In the genomic region with DNA sequence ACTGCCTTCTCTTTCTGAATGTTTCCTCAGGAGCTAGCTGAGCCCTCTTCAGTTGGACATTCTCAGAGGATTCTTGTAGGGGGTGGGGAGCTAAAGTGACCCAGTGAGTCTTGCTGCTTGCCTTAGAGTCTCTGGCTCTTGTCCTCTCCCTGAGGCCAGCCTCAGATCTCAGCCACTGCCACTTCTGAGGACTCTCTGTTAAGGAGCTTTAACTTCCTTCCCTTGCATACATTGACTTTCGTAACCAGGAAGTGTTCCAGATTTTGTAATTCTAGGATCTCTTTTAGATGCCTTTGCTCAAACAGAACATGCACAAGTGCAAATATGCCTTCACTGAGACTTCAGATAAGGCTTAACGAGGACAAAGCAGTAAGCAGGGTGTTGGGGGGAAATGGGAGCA, we compare ENCODE assay signal across 20 mouse cellular contexts. TPM values are rescaled to one million over a fixed set of nuclear protein-coding genes. Genes with fewer than 3 reads are reported as not detected.
A peak's percentile ranks its signal among the peaks of the same experiment; 100 is the strongest.
DNase-seq lines count a peak whose midpoint lies in the region; ATAC-seq and TF ChIP-seq lines count a peak whose summit lies in the region.
"Had no signal": no experiment of that assay in that cellular context is flagged by ENCODE, and none has a peak within 500 bp of the region (broad histone marks: within the 10 kb centered on the region; RNA-seq: fewer than 3 reads in every experiment).

No protein-coding gene starts in this region.

- WGBS in liver, embryonic 13.5 days (ENCODE audit: insufficient replicate concordance) = 52% methylated on average over 2 of the region's 2 CpGs
- WGBS in lung, postnatal 0 days = 25% methylated on average over 2 of the region's 2 CpGs
- 66% methylated on average over 2 of the region's 2 CpGs for WGBS in stomach, embryonic 14.5 days
- WGBS in hindbrain, embryonic 14.5 days = 87% methylated on average over 2 of the region's 2 CpGs

- TF ChIP-seq EP300 in lung, postnatal 0 days (IDR thresholded peaks at IDR 0.05) = peak; percentile 90

- no peak for ATAC-seq in liver, embryonic 13.5 days (ENCODE audit: low read depth)
- ATAC-seq in lung, postnatal 0 days = peak; percentile 93
- peak; percentile 56; the same call in 1 of the 2 replicates for ATAC-seq in stomach, embryonic 14.5 days (ENCODE audit: insufficient number of reproducible peaks, insufficient read depth, low FRiP score, low read depth)
- ATAC-seq in hindbrain, embryonic 14.5 days (ENCODE audit: low FRiP score) = no peak
- ATAC-seq: hindbrain, postnatal 0 days; midbrain, embryonic 16.5 days had no signal

- 0 out of 2 replicates have a peak overlapping the region, but pooled peaks have one; percentile 14 for H3K9ac ChIP-seq in liver, embryonic 13.5 days
- no peak overlapping the region for H3K9ac ChIP-seq in lung, postnatal 0 days (replicated peaks; ENCODE audit: low read depth)
- no peak overlapping the region for H3K9ac ChIP-seq in stomach, embryonic 14.5 days (replicated peaks; ENCODE audit: low read depth, low read length)
- H3K9ac ChIP-seq in hindbrain, embryonic 14.5 days = no peak overlapping the region
- H3K9ac ChIP-seq: limb, embryonic 13.5 days had no signal

- no peak for DNase-seq in liver, embryonic 13.5 days
- peak; percentile 91 for DNase-seq in lung, postnatal 0 days (ENCODE audit: low spot score)
- no peak for DNase-seq in hindbrain, embryonic 14.5 days (ENCODE audit: low spot score)
- no peak for DNase-seq in spleen, adult 18-20 months
- no peak for DNase-seq in right cerebral cortex, postnatal 25 days
- DNase-seq: adrenal gland, postnatal 14 days; B cell, adult 2 months; gastrocnemius, postnatal 10 days; heart, postnatal 14 days; kidney, adult 2 months; kidney, postnatal 36 days; thymus, postnatal 25 days had no signal

- no peaks in the 10 kb centered on the region for H3K27me3 ChIP-seq in liver, embryonic 13.5 days
- H3K27me3 ChIP-seq in lung, postnatal 0 days (replicated peaks; ENCODE audit: insufficient read depth, low read length) = no peaks in the 10 kb centered on the region
- H3K27me3 ChIP-seq in stomach, embryonic 14.5 days (ENCODE audit: control insufficient read depth, insufficient read depth, low read length) = no peaks in the 10 kb centered on the region
- H3K27me3 ChIP-seq in hindbrain, embryonic 14.5 days (ENCODE audit: control insufficient read depth, insufficient read depth, low read length) = no peaks in the 10 kb centered on the region
- H3K27me3 ChIP-seq: limb, embryonic 13.5 days had no signal

- H3K36me3 ChIP-seq in liver, embryonic 13.5 days = peaks cover 63% of the 10 kb centered on the region
- H3K36me3 ChIP-seq in lung, postnatal 0 days (ENCODE audit: insufficient read depth, low read length) = no peaks in the 10 kb centered on the region
- no peaks in the 10 kb centered on the region; the same call in 1 of the 2 replicates for H3K36me3 ChIP-seq in stomach, embryonic 14.5 days (ENCODE audit: control insufficient read depth, insufficient read depth, low read length)
- peaks cover 26% of the 10 kb centered on the region for H3K36me3 ChIP-seq in hindbrain, embryonic 14.5 days (replicated peaks; ENCODE audit: control insufficient read depth, insufficient read depth)
- H3K36me3 ChIP-seq: forebrain, embryonic 10.5 days; limb, embryonic 13.5 days had no signal

- no peak overlapping the region for H3K4me2 ChIP-seq in liver, embryonic 13.5 days
- H3K4me2 ChIP-seq in lung, postnatal 0 days (replicated peaks; ENCODE audit: low read depth, low read length) = no peak overlapping the region
- H3K4me2 ChIP-seq in stomach, embryonic 14.5 days (replicated peaks; ENCODE audit: low read depth, low read length) = no peak overlapping the region
- H3K4me2 ChIP-seq in hindbrain, embryonic 14.5 days (replicated peaks) = no peak overlapping the region
- H3K4me2 ChIP-seq: heart, embryonic 11.5 days; limb, embryonic 13.5 days had no signal

- peak overlapping the region; percentile 56 for H3K27ac ChIP-seq in bone marrow macrophage, adult 2 months (ENCODE audit: insufficient read depth, low read depth, low read length)
- no peak overlapping the region for H3K27ac ChIP-seq in liver, embryonic 13.5 days
- peak overlapping the region; percentile 2; the same call in 1 of the 2 replicates for H3K27ac ChIP-seq in lung, postnatal 0 days (ENCODE audit: low read length)
- no peak overlapping the region for H3K27ac ChIP-seq in stomach, embryonic 14.5 days (ENCODE audit: low read length)
- H3K27ac ChIP-seq in hindbrain, embryonic 14.5 days = no peak overlapping the region
- H3K27ac ChIP-seq: forebrain, embryonic 10.5 days; hindbrain, postnatal 0 days; limb, embryonic 13.5 days had no signal

- TF ChIP-seq CTCF in bone marrow macrophage, adult 2 months (IDR thresholded peaks at IDR 0.05; ENCODE audit: low read depth, low read length) = no peak
- no peak for TF ChIP-seq CTCF in lung, postnatal 0 days (IDR thresholded peaks at IDR 0.05)

- H3K4me1 ChIP-seq in bone marrow macrophage, adult 2 months (ENCODE audit: control insufficient read depth, insufficient read depth, low read length) = peaks cover 25% of the 10 kb centered on the region
- peaks cover 55% of the 10 kb centered on the region for H3K4me1 ChIP-seq in liver, embryonic 13.5 days (replicated peaks)
- peaks cover 17% of the 10 kb centered on the region; the same call in 1 of the 2 replicates for H3K4me1 ChIP-seq in lung, postnatal 0 days (ENCODE audit: insufficient read depth, low read depth, low read length)
- H3K4me1 ChIP-seq in stomach, embryonic 14.5 days (ENCODE audit: control insufficient read depth, insufficient read depth, low read length) = peaks cover 5% of the 10 kb centered on the region; the same call in 1 of the 2 replicates
- peaks cover 3% of the 10 kb centered on the region; the same call in 1 of the 2 replicates for H3K4me1 ChIP-seq in hindbrain, embryonic 14.5 days (replicated peaks; ENCODE audit: control insufficient read depth, insufficient read depth, low read length)
- H3K4me1 ChIP-seq: limb, embryonic 13.5 days had no signal

- no peaks in the 10 kb centered on the region for H3K9me3 ChIP-seq in liver, embryonic 13.5 days (replicated peaks)
- H3K9me3 ChIP-seq in lung, postnatal 0 days (ENCODE audit: low read length) = no peaks in the 10 kb centered on the region
- H3K9me3 ChIP-seq in stomach, embryonic 14.5 days (ENCODE audit: control insufficient read depth, low read depth, low read length) = no peaks in the 10 kb centered on the region
- no peaks in the 10 kb centered on the region for H3K9me3 ChIP-seq in hindbrain, embryonic 14.5 days (ENCODE audit: control insufficient read depth, low read length)
- H3K9me3 ChIP-seq: forebrain, embryonic 10.5 days; limb, embryonic 13.5 days had no signal

- no peak overlapping the region for H3K4me3 ChIP-seq in bone marrow macrophage, adult 2 months (ENCODE audit: insufficient read depth, low read length)
- no peak overlapping the region for H3K4me3 ChIP-seq in liver, embryonic 13.5 days (replicated peaks)
- no peak overlapping the region for H3K4me3 ChIP-seq in lung, postnatal 0 days (ENCODE audit: low read depth, low read length)
- no peak overlapping the region for H3K4me3 ChIP-seq in stomach, embryonic 14.5 days (ENCODE audit: low read depth, low read length)
- no peak overlapping the region for H3K4me3 ChIP-seq in hindbrain, embryonic 14.5 days (replicated peaks; ENCODE audit: low read length)
- H3K4me3 ChIP-seq: forebrain, embryonic 10.5 days; limb, embryonic 13.5 days had no signal

- no peak for TF ChIP-seq POLR2A in bone marrow macrophage, adult 2 months (IDR thresholded peaks at IDR 0.05; ENCODE audit: borderline replicate concordance, low read depth, low read length)

RNA-seq across cellular contexts. Expression of gene Abca3, which starts 8.2 kb away (rescaled TPM):
- 41.7 and 49.0 TPM in 2 replicates for polyA plus RNA-seq in bone marrow macrophage, adult 2 months (2012; ENCODE audit: insufficient read depth, insufficient read length, missing spikeins)
- polyA plus RNA-seq in liver, embryonic 13.5 days (2015; fragmentation: Nextera tagmentation; extraction: Ambion mirVana) = 11.4 and 14.8 TPM in 2 replicates
- 66.4 and 71.5 TPM in 2 replicates for polyA plus RNA-seq in lung, postnatal 0 days (2015; fragmentation: Nextera tagmentation; extraction: Ambion mirVana)
- polyA plus RNA-seq in stomach, embryonic 14.5 days (2014; fragmentation: Nextera tagmentation; extraction: Ambion mirVana) = 16.3 and 16.4 TPM in 2 replicates
- 32.8 and 34.8 TPM in 2 replicates for polyA plus RNA-seq in hindbrain, embryonic 14.5 days (2014; fragmentation: Nextera tagmentation; extraction: Ambion mirVana)

RNA-seq across cellular contexts. Expression of gene Abca17, which starts 9.0 kb away (rescaled TPM):
- 0.40 TPM in 1 of 2 replicates, not detected in the other for polyA plus RNA-seq in bone marrow macrophage, adult 2 months (2012; ENCODE audit: insufficient read depth, insufficient read length, missing spikeins)
- not detected in 2 replicates for polyA plus RNA-seq in liver, embryonic 13.5 days (2015; fragmentation: Nextera tagmentation; extraction: Ambion mirVana)
- 1.5 and 1.7 TPM in 2 replicates for polyA plus RNA-seq in lung, postnatal 0 days (2015; fragmentation: Nextera tagmentation; extraction: Ambion mirVana)
- polyA plus RNA-seq in stomach, embryonic 14.5 days (2014; fragmentation: Nextera tagmentation; extraction: Ambion mirVana) = not detected in 2 replicates
- 0.63 and 1.1 TPM in 2 replicates for polyA plus RNA-seq in hindbrain, embryonic 14.5 days (2014; fragmentation: Nextera tagmentation; extraction: Ambion mirVana)
- polyA plus RNA-seq: embryonic facial prominence, embryonic 14.5 days; forebrain, embryonic 10.5 days; limb, embryonic 13.5 days had no signal

RNA-seq across cellular contexts. Expression of gene Rnps1, which starts 54.5 kb away (rescaled TPM):
- polyA plus RNA-seq in bone marrow macrophage, adult 2 months (2012; ENCODE audit: insufficient read depth, insufficient read length, missing spikeins) = 65.0 and 72.0 TPM in 2 replicates
- 151 and 173 TPM in 2 replicates for polyA plus RNA-seq in liver, embryonic 13.5 days (2015; fragmentation: Nextera tagmentation; extraction: Ambion mirVana)
- polyA plus RNA-seq in lung, postnatal 0 days (2015; fragmentation: Nextera tagmentation; extraction: Ambion mirVana) = 99.6 and 109 TPM in 2 replicates
- 254 and 265 TPM in 2 replicates for polyA plus RNA-seq in stomach, embryonic 14.5 days (2014; fragmentation: Nextera tagmentation; extraction: Ambion mirVana)
- 278 and 280 TPM in 2 replicates for polyA plus RNA-seq in hindbrain, embryonic 14.5 days (2014; fragmentation: Nextera tagmentation; extraction: Ambion mirVana)

Comparison
In these comparisons a context has a peak if more than half of its experiments do, and no peak if none do; other contexts are left out.
1. H3K27ac ChIP-seq: peak in bone marrow macrophage, adult 2 months (single experiment) and lung, postnatal 0 days (single experiment); none in liver, embryonic 13.5 days (single experiment), stomach, embryonic 14.5 days (single experiment) and hindbrain, embryonic 14.5 days (single experiment).
2. ATAC-seq: peak in lung, postnatal 0 days (single experiment) and stomach, embryonic 14.5 days (single experiment); none in liver, embryonic 13.5 days (single experiment) and hindbrain, embryonic 14.5 days (single experiment).